Mouse (Mus musculus) CH12.LX (cell line): ENCODE measurements at regions not wholly inside any gene's neighbourhood (a gene's known extent, or its start where the extent isn't known, plus 50 kb on each side); places are given as distances from the start of the nearest gene placed in this dataset.

ENCODE experiments used
- CHD1 ChIP-seq: IDR thresholded peaks from 2 replicates; pipeline ENCODE4 v1.6.1; 2012; ENCODE audit warnings: low read depth, low read length, improper control_type of control experiment, inconsistent platforms
- CTCF ChIP-seq, 2 experiments: IDR thresholded peaks in 1 of 2; conservative IDR thresholded peaks in 1 of 2; 2 replicates each; pipeline ENCODE4 v1.5.1; 2011 to 2012; ENCODE audit warnings: low read depth in 2 of 2, low read length in 2 of 2, improper control_type of control experiment in 1 of 2, inconsistent platforms in 1 of 2, mild to moderate bottlenecking in 1 of 2, moderate library complexity in 1 of 2
- EP300 ChIP-seq: IDR thresholded peaks from 2 replicates; pipeline ENCODE4 v1.6.1; 2011; ENCODE audit warnings: low read length, improper control_type of control experiment
- JUND ChIP-seq: conservative IDR thresholded peaks from 2 replicates; pipeline ENCODE4 v1.6.1; 2011; ENCODE audit warnings: low read depth, low read length, improper control_type of control experiment
- KAT2A ChIP-seq: IDR thresholded peaks from 2 replicates; pipeline ENCODE4 v1.6.1; 2012; ENCODE audit warnings: low read length, improper control_type of control experiment, inconsistent platforms; ENCODE audit not compliant: insufficient replicate concordance
- MEF2A ChIP-seq: IDR thresholded peaks from 2 replicates; pipeline ENCODE4 v1.6.1; 2014; ENCODE audit warnings: low read depth, mild to moderate bottlenecking, inconsistent platforms, low read length, improper control_type of control experiment, borderline replicate concordance
- MYC ChIP-seq: IDR thresholded peaks from 2 replicates; pipeline ENCODE4 v1.6.1; 2011; ENCODE audit warnings: low read depth, mild to moderate bottlenecking, improper control_type of control experiment, low read length
- POLR2A ChIP-seq: IDR thresholded peaks from 2 replicates; pipeline ENCODE4 v1.6.1; 2011; ENCODE audit warnings: low read depth, mild to moderate bottlenecking, improper control_type of control experiment, low read length
- TBP ChIP-seq: conservative IDR thresholded peaks from 2 replicates; pipeline ENCODE4 v1.6.1; 2011; ENCODE audit warnings: low read depth, low read length, improper control_type of control experiment
- USF2 ChIP-seq: conservative IDR thresholded peaks from 2 replicates; pipeline ENCODE4 v1.6.1; 2011; ENCODE audit warnings: low read depth, low read length, improper control_type of control experiment

GRCm38 (mm10) chr12:12669931-12670330 lies 271.8 kb downstream of the Mycn start:
- TF ChIP-seq POLR2A: no peak
- no peak for TF ChIP-seq KAT2A
- no peak for TF ChIP-seq MEF2A
- no peak for TF ChIP-seq CTCF (conservative IDR thresholded peaks at IDR 0.05 in 1 of 2, IDR thresholded peaks at IDR 0.05 in 1 of 2; ENCODE audit: low read depth in 2 of 2, low read length in 2 of 2)
- TF ChIP-seq TBP: no peak
- no peak for TF ChIP-seq CHD1
- no peak for TF ChIP-seq USF2
- TF ChIP-seq JUND: no peak
- TF ChIP-seq MYC: no peak
- TF ChIP-seq EP300: no peak
